Mouse (Mus musculus) heart, postnatal 10 days (tissue): ENCODE results near the gene Olfr1443. TPM values are rescaled to one million over a fixed set of nuclear protein-coding genes. Genes with fewer than 3 reads are reported as not detected.
"Not testable (repeated sequence)": the region's sequence is repeated elsewhere in the genome, so short reads cannot be mapped to it uniquely, and the experiment has no call there.

ENCODE experiments used
- DNase-seq, 2 experiments: peaks; one replicate each; pipeline ENCODE4 v3.0.0; 2021
- intact Hi-C: fragments of 180-260 bp; cut with DNase I; formaldehyde crosslinking; loops from one replicate; pipeline ENCODE4 v1.15.1; 2025
- total RNA-seq, 2 experiments: library from RNA; stranded (reverse); gene quantifications; 2 replicates each; pipeline ENCODE4 v1.2.3; 2021

Gene Olfr1443
- total RNA-seq: not detected

GRCm38 (mm10) chr19:12677812-12678211 is at the start of gene Olfr1443:
Gene Olfr1443 (plus strand): TSS chr19:12678112.
- intact Hi-C loops: no loop called here
- DNase-seq: no peak

- intact Hi-C loops: no loop called here
- no peak for DNase-seq
Observed at GRCm38 (mm10) chr19:12633176-12633575, 44.7 kb upstream of the Olfr1443 start, which contains the start of gene Glyat. Gene Glyat (plus strand): TSS chr19:12633308.

GRCm38 (mm10) chr19:12634259-12634658 is 43.7 kb upstream of the Olfr1443 start:
- intact Hi-C loops: no loop called here
- no peak for DNase-seq

DNA sequence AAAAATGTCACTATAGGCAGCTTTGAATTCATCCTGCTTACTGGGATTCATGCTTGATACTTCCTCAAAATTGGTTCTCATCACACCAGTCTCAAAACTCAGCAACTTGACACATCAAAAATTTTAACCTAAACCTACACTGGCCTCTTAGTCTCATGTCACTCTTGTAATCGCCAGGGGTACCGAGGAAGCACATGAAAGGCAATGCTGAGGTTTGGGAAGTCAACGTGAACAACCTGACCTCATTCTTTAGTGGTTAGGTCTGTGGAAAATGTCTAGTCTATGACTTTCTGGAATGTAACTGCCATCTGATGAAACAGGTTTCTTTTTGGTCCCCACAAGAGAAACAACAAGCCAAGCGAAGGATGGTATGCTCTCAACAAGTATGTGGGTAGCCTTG is 42.9 kb upstream of the Olfr1443 start:
- DNase-seq: no peak
- intact Hi-C loops: no loop called here

GRCm38 (mm10) chr19:12636863-12637262 is 41.0 kb upstream of the Olfr1443 start:
- no peak for DNase-seq
- intact Hi-C loops: no loop called here

DNA sequence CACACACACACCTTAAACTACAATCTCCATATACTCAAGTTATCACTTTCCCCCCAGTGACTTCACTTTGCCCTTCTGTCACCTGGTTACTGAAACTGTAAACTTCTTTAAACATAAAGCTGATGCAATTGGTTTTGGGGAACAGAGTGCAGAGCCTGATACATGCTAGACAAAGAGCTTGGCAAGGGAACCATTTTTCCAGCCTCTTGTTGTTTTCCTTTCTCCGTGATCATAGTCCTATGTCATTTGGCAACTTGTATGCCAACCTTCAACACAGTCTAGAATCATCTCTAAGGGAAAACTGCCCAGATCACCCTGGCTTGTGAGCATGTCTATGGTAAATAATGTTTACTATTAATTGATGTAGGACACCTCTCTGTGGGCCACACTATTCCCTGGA is 39.9 kb upstream of the Olfr1443 start:
- DNase-seq: no peak
- intact Hi-C loops: no loop called here

- DNase-seq: no peak
- intact Hi-C loops: no loop called here
Observed at GRCm38 (mm10) chr19:12649511-12649910, 28.4 kb upstream of the Olfr1443 start.

- intact Hi-C loops: no loop called here
- DNase-seq: no peak
Observed at GRCm38 (mm10) chr19:12666156-12666555, 11.8 kb upstream of the Olfr1443 start.

GRCm38 (mm10) chr19:12668601-12669000 is 9.3 kb upstream of the Olfr1443 start:
- intact Hi-C loops: not testable (repeated sequence)

GRCm38 (mm10) chr19:12670139-12670538 is 7.8 kb upstream of the Olfr1443 start, which contains the start of gene Olfr1442:
Gene Olfr1442 (plus strand): TSS chr19:12670439.
- no peak for DNase-seq
- intact Hi-C loops: no loop called here

More at GRCm38 (mm10) chr19:12668601-12669000, 9.3 kb upstream of the Olfr1443 start:
- not testable (repeated sequence) for DNase-seq

GRCm38 (mm10) chr19:12671051-12671450 is 6.9 kb upstream of the Olfr1443 start:
- intact Hi-C loops: no loop called here
- no peak for DNase-seq

GRCm38 (mm10) chr19:12684638-12685037 is 6.7 kb downstream of the Olfr1443 start:
- DNase-seq: no peak
- intact Hi-C loops: no loop called here

DNA sequence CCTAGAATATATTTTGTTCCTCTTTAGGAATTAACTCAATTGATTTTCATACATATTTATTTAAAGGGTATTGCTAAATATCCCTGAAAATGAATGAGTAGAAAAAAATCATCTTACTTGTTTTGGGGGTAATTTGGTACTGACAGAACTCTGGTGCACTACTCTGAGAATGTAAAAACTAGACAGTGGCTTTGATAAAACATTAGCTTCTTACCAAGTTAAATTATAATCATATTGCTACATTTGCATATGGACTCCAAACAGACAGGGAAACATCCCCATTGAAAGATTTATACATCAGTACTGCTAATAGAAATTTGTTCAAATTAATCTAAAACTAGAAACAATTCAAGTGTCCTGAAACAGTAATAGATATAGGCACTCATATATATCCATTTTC is 7.3 kb downstream of the Olfr1443 start:
- intact Hi-C loops: no loop called here
- DNase-seq: no peak

DNA sequence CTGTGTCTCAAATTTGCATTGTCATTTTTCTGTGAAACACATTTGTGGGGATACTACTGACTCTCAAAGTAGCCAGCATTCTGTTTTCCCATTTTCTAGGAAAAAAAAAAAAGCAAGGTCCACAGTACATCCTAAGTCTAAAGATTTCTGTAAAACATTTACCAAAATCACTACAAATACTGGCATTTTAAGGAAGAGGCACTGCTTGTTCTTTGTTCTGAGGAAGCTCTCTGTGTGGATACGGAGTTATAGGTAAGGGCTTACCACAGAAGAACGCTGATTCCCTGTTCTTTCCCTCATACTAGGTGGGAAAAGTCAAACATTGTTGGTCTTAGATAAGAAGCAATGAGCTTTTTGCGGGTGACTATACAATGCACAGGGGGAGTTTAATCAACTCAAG is 17.7 kb downstream of the Olfr1443 start, which contains the start of gene Keg1:
Gene Keg1 (plus strand): TSS at position 197 of the 400 bp plus-strand sequence.
- DNase-seq: no peak
- intact Hi-C loops: no loop called here

GRCm38 (mm10) chr19:12696221-12696620 is 18.3 kb downstream of the Olfr1443 start:
- intact Hi-C loops: no loop called here
- DNase-seq: no peak

DNA sequence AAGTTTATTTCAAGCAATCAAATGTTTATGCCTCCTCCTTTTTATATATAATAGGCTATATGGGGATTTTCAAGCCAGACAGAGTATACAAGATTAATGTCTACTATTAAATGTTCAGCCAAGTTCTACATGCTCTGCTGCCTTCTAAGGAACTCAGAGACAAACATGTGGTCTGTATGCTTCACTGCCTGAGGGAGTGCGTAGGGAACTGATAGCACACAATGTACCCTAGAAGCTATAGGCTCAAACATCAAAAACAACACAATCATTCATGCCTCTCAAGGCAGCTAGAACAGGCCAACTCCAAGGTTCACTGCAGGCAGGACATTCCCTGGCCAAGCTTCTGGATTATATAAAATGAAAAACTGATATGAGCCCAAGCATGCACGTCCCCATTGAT is 30.5 kb downstream of the Olfr1443 start:
- intact Hi-C loops: no loop called here
- DNase-seq: no peak

DNA sequence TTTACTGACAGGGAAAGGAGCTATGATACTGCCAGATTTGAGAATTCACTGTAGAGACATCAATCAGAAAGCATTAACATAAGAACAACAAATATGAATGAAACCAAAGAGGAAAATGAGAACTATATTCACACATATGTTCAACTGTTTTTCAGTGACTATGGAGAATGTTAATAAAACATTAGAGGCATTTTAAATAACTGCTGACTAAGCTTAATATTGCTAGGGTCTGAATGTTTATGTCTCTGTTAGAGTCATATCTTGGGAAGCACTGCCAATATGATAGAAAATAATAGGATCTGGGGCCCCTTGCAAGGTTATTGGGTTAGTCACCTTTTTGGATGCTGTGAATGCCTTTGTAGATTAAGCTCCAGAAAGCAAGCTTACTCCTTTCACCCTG is 31.1 kb downstream of the Olfr1443 start:
- DNase-seq: no peak
- intact Hi-C loops: no loop called here

DNA sequence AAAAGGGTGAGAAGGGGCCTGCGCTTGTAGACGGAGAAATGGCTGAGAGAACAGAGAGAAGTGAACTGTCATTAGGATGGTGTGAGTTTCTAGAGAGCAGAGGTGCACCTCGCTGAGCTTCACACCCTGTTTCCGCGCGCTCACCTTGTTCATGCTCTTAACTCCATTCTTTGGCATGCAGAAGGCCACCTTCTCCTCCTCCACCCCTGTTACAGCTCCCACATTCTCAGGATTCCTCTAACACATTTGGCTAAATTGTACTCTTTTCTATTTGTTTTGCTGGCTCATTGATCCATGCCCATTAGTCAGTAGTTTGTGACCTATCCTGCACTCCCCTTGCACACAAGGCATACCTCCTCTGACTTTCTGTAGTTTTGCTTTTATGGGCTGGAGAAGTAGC is 41.3 kb downstream of the Olfr1443 start:
- intact Hi-C loops: no loop called here
- DNase-seq: no peak

DNA sequence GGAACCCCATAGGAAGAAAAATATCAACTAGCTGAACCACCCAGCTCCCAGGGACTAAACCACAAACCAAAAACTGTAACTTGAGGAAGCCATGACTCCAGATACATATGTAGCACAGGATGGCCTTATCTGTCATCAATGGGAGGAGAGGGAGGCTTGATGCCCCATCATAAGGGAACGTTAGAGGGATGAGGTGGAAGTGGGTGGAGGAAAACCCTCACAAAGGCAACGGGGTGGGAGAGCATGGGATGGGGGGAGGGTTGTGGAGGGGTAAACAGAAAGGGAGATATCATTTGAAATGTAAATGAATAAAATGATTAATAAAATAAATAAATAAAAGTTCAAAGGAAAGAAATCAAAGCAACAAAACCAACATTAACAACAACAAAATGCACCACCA is 42.6 kb downstream of the Olfr1443 start:
- intact Hi-C loops: no loop called here
- DNase-seq: no peak

- intact Hi-C loops, DNase-seq: not testable (repeated sequence)
Observed at GRCm38 (mm10) chr19:12720919-12721318, 43.0 kb downstream of the Olfr1443 start.

DNA sequence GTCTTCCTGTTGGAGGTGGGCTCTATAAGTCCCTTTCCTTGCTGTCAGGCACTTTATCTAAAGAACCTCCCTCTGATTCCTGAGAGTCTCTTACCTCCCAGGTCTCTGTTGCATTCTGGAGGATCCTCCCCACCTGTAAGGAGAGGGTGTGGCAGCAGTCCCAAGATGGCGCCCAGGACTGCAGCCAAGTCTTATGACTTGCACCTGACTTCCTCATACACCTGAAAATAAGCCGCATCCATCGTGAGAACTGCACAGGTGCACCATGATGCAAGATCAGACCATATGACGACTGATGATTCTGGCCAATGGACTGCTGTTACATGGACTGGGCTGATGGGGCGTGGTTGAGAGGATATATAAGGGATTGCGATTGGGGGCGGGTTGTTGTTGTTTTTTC is 43.7 kb downstream of the Olfr1443 start:
- DNase-seq, intact Hi-C loops: not testable (repeated sequence)

- DNase-seq: peak; percentile 49 to 67
- intact Hi-C loops: loop anchor here (1.0 to 2.0 kb wide), 2 partner anchors 74 to 98 kb away; partner anchors contain the start of genes Lpxn and Zfp91
Observed at GRCm38 (mm10) chr19:12722308-12722707, 44.4 kb downstream of the Olfr1443 start.

DNA sequence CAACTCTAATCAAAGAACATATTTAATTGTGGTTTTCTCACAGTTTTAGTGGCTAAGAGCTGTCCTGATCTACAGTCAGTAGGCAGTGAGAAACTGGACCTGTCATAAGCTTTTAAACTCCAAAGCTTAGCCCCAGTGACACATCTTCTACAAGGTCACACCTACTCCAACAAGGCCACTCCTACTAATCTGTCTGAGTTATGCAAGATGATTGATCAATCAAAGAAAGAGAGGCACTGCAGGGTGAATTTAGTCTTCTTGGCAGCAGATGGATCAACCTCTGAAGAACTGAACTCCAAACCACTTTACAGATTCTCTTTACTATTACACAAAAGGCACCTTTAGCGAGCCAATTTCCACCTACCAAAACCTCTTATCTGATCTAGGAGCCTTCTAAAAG is 47.9 kb downstream of the Olfr1443 start:
- no peak for DNase-seq
- intact Hi-C loops: no loop called here
